In genomic region chr4:10872685-10873539, GRCm38 (mm10) we compare ENCODE assay signal across 8 mouse cellular contexts. TPM values are rescaled to one million over a fixed set of nuclear protein-coding genes. Genes with fewer than 3 reads are reported as not detected.
A peak's percentile ranks its signal among the peaks of the same experiment; 100 is the strongest.
DNase-seq lines count a peak whose midpoint lies in the region; ATAC-seq and TF ChIP-seq lines count a peak whose summit lies in the region.

No protein-coding gene starts in this region.

- H3K9ac ChIP-seq in CH12.LX (ENCODE audit: insufficient read depth, low read depth) = peak overlapping the region; percentile 78
- peak overlapping the region; percentile 85; the same call in 1 of the 2 replicates for H3K9ac ChIP-seq in embryonic facial prominence, embryonic 12.5 days
- peak overlapping the region; percentile 89; the same call in 1 of the 2 replicates for H3K9ac ChIP-seq in intestine, embryonic 16.5 days (ENCODE audit: low read depth, low read length)
- no peak overlapping the region for H3K9ac ChIP-seq in neural tube, embryonic 11.5 days (ENCODE audit: low read length)

- H3K4me2 ChIP-seq in CH12.LX (ENCODE audit: insufficient read depth, low read depth, poor library complexity, severe bottlenecking) = peak overlapping the region; percentile 97
- H3K4me2 ChIP-seq in embryonic facial prominence, embryonic 12.5 days (replicated peaks) = peak overlapping the region; percentile 59
- H3K4me2 ChIP-seq in intestine, embryonic 16.5 days (ENCODE audit: low read depth, low read length) = peak overlapping the region; percentile 52
- peak overlapping the region; percentile 59 for H3K4me2 ChIP-seq in neural tube, embryonic 11.5 days (ENCODE audit: low read depth)

- ATAC-seq in embryonic facial prominence, embryonic 12.5 days (ENCODE audit: insufficient number of reproducible peaks, insufficient read depth, low FRiP score, low TSS enrichment) = no peak
- no peak for ATAC-seq in intestine, embryonic 16.5 days
- no peak for ATAC-seq in neural tube, embryonic 11.5 days (ENCODE audit: insufficient read depth, low FRiP score, low TSS enrichment)

- H3K4me3 ChIP-seq in CH12.LX (replicated peaks in 1 of 3; ENCODE audit: low read depth in 2 of 3, low read length in 2 of 3, poor library complexity in 1 of 3) = peak overlapping the region; percentile 92 to 99 (median 99)
- peak overlapping the region; percentile 66 for H3K4me3 ChIP-seq in embryonic facial prominence, embryonic 12.5 days
- H3K4me3 ChIP-seq in intestine, embryonic 16.5 days (ENCODE audit: low read length) = peak overlapping the region; percentile 81
- peak overlapping the region; percentile 86 for H3K4me3 ChIP-seq in neural tube, embryonic 11.5 days (ENCODE audit: low read depth, low read length)

- H3K79me2 ChIP-seq in CH12.LX (replicated peaks; ENCODE audit: control insufficient read depth, extremely low read depth, insufficient read depth, poor library complexity, severe bottlenecking) = no peaks in the 10 kb centered on the region; the same call in 1 of the 2 replicates

- peaks cover 3% of the 10 kb centered on the region for H3K9me3 ChIP-seq in CH12.LX (replicated peaks; ENCODE audit: low read length)
- H3K9me3 ChIP-seq in embryonic facial prominence, embryonic 12.5 days = no peaks in the 10 kb centered on the region
- H3K9me3 ChIP-seq in intestine, embryonic 16.5 days (ENCODE audit: control insufficient read depth, low read length) = no peaks in the 10 kb centered on the region
- no peaks in the 10 kb centered on the region for H3K9me3 ChIP-seq in neural tube, embryonic 11.5 days (ENCODE audit: control insufficient read depth, low read length)

- in situ Hi-C loops in CH12.LX (cut with MboI; ENCODE audit: low pct_ligation_motif_present, low pct_unique_long_range_greater_than_20kb, low sequenced_read_pairs) = no loop called here

- no peak for TF ChIP-seq POLR2A in CH12.LX (IDR thresholded peaks at IDR 0.05; ENCODE audit: low read depth, low read length)

- H3K27me3 ChIP-seq in CH12.LX (replicated peaks) = no peaks in the 10 kb centered on the region
- H3K27me3 ChIP-seq in embryonic facial prominence, embryonic 12.5 days = no peaks in the 10 kb centered on the region
- no peaks in the 10 kb centered on the region for H3K27me3 ChIP-seq in intestine, embryonic 16.5 days (replicated peaks; ENCODE audit: control insufficient read depth, insufficient read depth, low read length)
- no peaks in the 10 kb centered on the region for H3K27me3 ChIP-seq in neural tube, embryonic 11.5 days (ENCODE audit: control insufficient read depth, insufficient read depth, low read length)

- no peaks in the 10 kb centered on the region for H3K36me3 ChIP-seq in CH12.LX (replicated peaks in 1 of 2; ENCODE audit: control insufficient read depth in 1 of 2, insufficient read depth in 1 of 2, low read length in 1 of 2)
- H3K36me3 ChIP-seq in embryonic facial prominence, embryonic 12.5 days = no peaks in the 10 kb centered on the region
- no peaks in the 10 kb centered on the region for H3K36me3 ChIP-seq in intestine, embryonic 16.5 days (ENCODE audit: control insufficient read depth, insufficient read depth, low read length)
- H3K36me3 ChIP-seq in neural tube, embryonic 11.5 days (ENCODE audit: control insufficient read depth, insufficient read depth, low read length) = no peaks in the 10 kb centered on the region; the same call in 1 of the 2 replicates

- peak; percentile 78 for DNase-seq in heart, adult 11 months
- no peak for DNase-seq in heart, postnatal 4 days
- DNase-seq in CH12.LX (ENCODE audit: extremely low read depth) = peak; percentile 44
- DNase-seq in neural tube, embryonic 11.5 days (ENCODE audit: low spot score) = no peak
- no peak for DNase-seq in layer of hippocampus, postnatal 10 days (ENCODE audit: low spot score in 2 of 2)
- DNase-seq in frontal cortex, postnatal 36 days (ENCODE audit: low spot score in 2 of 2) = no peak

- H3K27ac ChIP-seq in CH12.LX (ENCODE audit: insufficient read depth, low read depth) = no peak overlapping the region
- H3K27ac ChIP-seq in embryonic facial prominence, embryonic 12.5 days = peak overlapping the region; percentile 99
- H3K27ac ChIP-seq in intestine, embryonic 16.5 days (ENCODE audit: low read length) = 0 out of 2 replicates have a peak overlapping the region, but pooled peaks have one; percentile 98
- no peak overlapping the region for H3K27ac ChIP-seq in neural tube, embryonic 11.5 days (ENCODE audit: low read depth, low read length)

- no peak for TF ChIP-seq EP300 in CH12.LX (IDR thresholded peaks at IDR 0.05; ENCODE audit: low read length)

- WGBS in embryonic facial prominence, embryonic 12.5 days = 29% methylated on average over 16 of the region's 16 CpGs
- WGBS in intestine, embryonic 16.5 days = 32% methylated on average over 16 of the region's 16 CpGs
- WGBS in neural tube, embryonic 11.5 days = 33% methylated on average over 16 of the region's 16 CpGs

- H3K4me1 ChIP-seq in CH12.LX (ENCODE audit: control insufficient read depth in 1 of 2, insufficient read depth in 2 of 2) = peaks cover 5 to 22% of the 10 kb centered on the region in 2 experiments; a peak in 3 of 4 replicates
- H3K4me1 ChIP-seq in embryonic facial prominence, embryonic 12.5 days = peaks cover 11% of the 10 kb centered on the region
- peaks cover 3% of the 10 kb centered on the region for H3K4me1 ChIP-seq in intestine, embryonic 16.5 days (ENCODE audit: control insufficient read depth, insufficient read depth, low read length)
- peaks cover 3% of the 10 kb centered on the region; the same call in 1 of the 2 replicates for H3K4me1 ChIP-seq in neural tube, embryonic 11.5 days (ENCODE audit: control insufficient read depth, insufficient read depth, low read length)

- dilution Hi-C loops in CH12.LX (cut with MboI; ENCODE audit: extremely low pct_ligation_motif_present, extremely low pct_unique_long_range_greater_than_20kb, low sequenced_read_pairs) = no loop called here

- TF ChIP-seq CTCF in CH12.LX (conservative IDR thresholded peaks at IDR 0.05 in 1 of 2, IDR thresholded peaks at IDR 0.05 in 1 of 2; ENCODE audit: low read depth in 2 of 2, low read length in 2 of 2) = no peak

- TF ChIP-seq RAD21 in CH12.LX (IDR thresholded peaks at IDR 0.05; ENCODE audit: low read depth, low read length) = no peak

TF ChIP-seq in CH12.LX, 34 proteins besides CTCF, POLR2A, EP300 and RAD21:
- TF ChIP-seq TCF12 (IDR thresholded peaks at IDR 0.05; ENCODE audit: low read depth, low read length) (no peak), TBP (conservative IDR thresholded peaks at IDR 0.05; ENCODE audit: low read depth, low read length) (no peak), HCFC1 (IDR thresholded peaks at IDR 0.05; ENCODE audit: low read depth, low read length) (no peak), ZNF384 (IDR thresholded peaks at IDR 0.05; ENCODE audit: low read depth, low read length) (peak; percentile 98), UBTF (IDR thresholded peaks at IDR 0.05; ENCODE audit: low read depth, low read length) (no peak; the same call in 1 of the 2 replicates), ELF1 (IDR thresholded peaks at IDR 0.05; ENCODE audit: low read depth, low read length) (no peak), RCOR1 (conservative IDR thresholded peaks at IDR 0.05; ENCODE audit: low read depth, low read length) (no peak), POLR2AphosphoS2 (IDR thresholded peaks at IDR 0.05; ENCODE audit: low read depth, low read length) (no peak), MXI1 (IDR thresholded peaks at IDR 0.05; ENCODE audit: low read depth, low read length) (0 out of 2 replicates have a peak, but pooled peaks have one; percentile 9), USF1 (IDR thresholded peaks at IDR 0.05; ENCODE audit: low read depth, low read length) (no peak)

RNA-seq across cellular contexts. Expression of gene 2610301B20Rik, which starts 1.4 kb away (rescaled TPM):
- total RNA-seq in heart, postnatal 4 days (2021) = 1 to 10 TPM; 9.2 to 9.8 TPM
- total RNA-seq in CH12.LX (2012; rRNA removed) = 7.9 and 9.2 TPM in 2 replicates
- total RNA-seq in CH12.LX (2014; rRNA removed) = 27.4 and 34.9 TPM in 2 replicates
- polyA plus RNA-seq in CH12.LX (2012; ENCODE audit: insufficient read length, low read depth) = 20.7 and 22.5 TPM in 2 replicates
- polyA plus RNA-seq in embryonic facial prominence, embryonic 12.5 days (2016; fragmentation: Nextera tagmentation; extraction: Ambion mirVana) = 34.3 and 36.5 TPM in 2 replicates
- 18.8 and 22.0 TPM in 2 replicates for polyA plus RNA-seq in intestine, embryonic 16.5 days (2015; fragmentation: Nextera tagmentation; extraction: Ambion mirVana)
- 46.5 and 47.9 TPM in 2 replicates for polyA plus RNA-seq in neural tube, embryonic 11.5 days (2014; fragmentation: Nextera tagmentation; extraction: Ambion mirVana)
- 10 to 100 TPM; 26.2 to 27.5 TPM for total RNA-seq in layer of hippocampus, postnatal 10 days (2021)

Comparison
In these comparisons a context has a peak if more than half of its experiments do, and no peak if none do; other contexts are left out.
1. DNase-seq: peak in heart, adult 11 months (single experiment) and CH12.LX (single experiment); none in heart, postnatal 4 days (single experiment), neural tube, embryonic 11.5 days (single experiment), layer of hippocampus, postnatal 10 days (0 of 2) and frontal cortex, postnatal 36 days (0 of 2).
2. H3K27ac ChIP-seq: peak in embryonic facial prominence, embryonic 12.5 days (single experiment) and intestine, embryonic 16.5 days (single experiment); none in CH12.LX (single experiment) and neural tube, embryonic 11.5 days (single experiment).
3. Peak in every context shown above with its lines, with median percentiles within 50 percentile points of each other: H3K4me2 ChIP-seq and H3K4me3 ChIP-seq.